Mouse (Mus musculus): ENCODE results near the gene Vmn1r47.

GRCm38 (mm10) chr6:89969013-89969412 lies 46.9 kb upstream of the Vmn1r47 start, which contains the start of gene Vmn1r46:
- no peak for TF ChIP-seq CTCF (IDR thresholded peaks at IDR 0.05; ENCODE audit: low read depth, low read length)
- TF ChIP-seq TAL1 (conservative IDR thresholded peaks at IDR 0.05; ENCODE audit: low read depth, low read length) = no peak
- TF ChIP-seq POLR2AphosphoS5 (IDR thresholded peaks at IDR 0.05; ENCODE audit: insufficient replicate concordance, low read depth, low read length) = no peak
- TF ChIP-seq GATA1 (IDR thresholded peaks at IDR 0.05; ENCODE audit: borderline replicate concordance, low read length) = no peak
